13 mouse cellular contexts compared by ENCODE assay signal in genomic region chr5:37330449-37331132, GRCm38 (mm10). TPM values are rescaled to one million over a fixed set of nuclear protein-coding genes. Genes with fewer than 3 reads are reported as not detected.
"Had no signal": no experiment of that assay in that cellular context is flagged by ENCODE, and none has a peak within 500 bp of the region (broad histone marks: within the 10 kb centered on the region; RNA-seq: fewer than 3 reads in every experiment).

No protein-coding gene starts in this region.

- H3K4me1 ChIP-seq: liver, embryonic 13.5 days had no signal

- H3K4me3 ChIP-seq: left cerebral cortex, adult 2 months; liver, embryonic 13.5 days had no signal

- H3K9ac ChIP-seq: liver, embryonic 13.5 days had no signal

- H3K9me3 ChIP-seq: liver, embryonic 13.5 days had no signal

- DNase-seq: layer of hippocampus, postnatal 36 days; liver, embryonic 13.5 days; lung, adult 2 months; lung, postnatal 14 days; lung, postnatal 4 days; midbrain, embryonic 14.5 days; thymus, adult 18-20 months; thymus, postnatal 36 days had no signal

- H3K27ac ChIP-seq: left cerebral cortex, adult 2 months; liver, embryonic 13.5 days had no signal

- ATAC-seq: intestine, postnatal 0 days had no signal

- H3K4me2 ChIP-seq: liver, embryonic 13.5 days; midbrain, embryonic 11.5 days had no signal

RNA-seq across cellular contexts. Expression of gene Evc, which starts 6.1 kb away (rescaled TPM):
- total RNA-seq: megakaryocyte progenitor cell, adult 5-6 weeks; megakaryocyte-erythroid progenitor cell, adult 5-6 weeks had no signal

RNA-seq across cellular contexts. Expression of gene Evc2, which starts 7.7 kb away (rescaled TPM):
- total RNA-seq: megakaryocyte-erythroid progenitor cell, adult 5-6 weeks had no signal
